Mouse (Mus musculus) kidney, adult 2 months (tissue): ENCODE data around the gene Slc18b1.

ENCODE experiments used
- CTCF ChIP-seq: fragments of 200-500 bp; conservative IDR thresholded peaks from 2 replicates; pipeline ENCODE4 v1.5.1; 2011; ENCODE audit warnings: low read depth, mild to moderate bottlenecking, control low read depth, low read length, moderate library complexity, mixed read lengths; ENCODE audit not compliant: insufficient read depth, insufficient read length
- POLR2A ChIP-seq: fragments of 200-500 bp; IDR thresholded peaks from one replicate; pipeline ENCODE4 v1.6.1; 2011; ENCODE audit warnings: low read depth, low read length, control low read depth

DNA sequence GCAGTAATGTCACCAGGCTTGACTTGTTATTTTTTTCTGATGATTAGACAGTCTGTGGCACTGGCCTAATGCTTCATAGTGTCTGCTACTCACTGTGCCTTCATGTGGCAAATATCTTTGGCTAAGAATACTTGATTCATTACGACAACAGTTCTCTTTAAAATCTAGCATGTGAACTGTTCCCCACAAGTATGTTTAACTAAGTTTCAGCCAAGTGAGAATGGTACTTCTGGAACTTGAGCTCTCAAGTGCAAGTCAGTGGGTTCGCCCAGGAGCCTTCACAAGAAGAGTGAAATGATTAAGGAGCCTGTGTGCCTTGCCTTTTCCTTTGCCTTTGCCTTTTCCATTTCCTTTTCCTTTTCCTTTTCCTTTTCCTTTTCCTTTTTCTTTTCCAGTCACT is 55.3 kb downstream of the Slc18b1 start:
- TF ChIP-seq CTCF (no peak), POLR2A (no peak)
